Mouse (Mus musculus) adrenal gland, adult 8-10 months (tissue): ENCODE measurements around the gene Pus7. TPM values are rescaled to one million over a fixed set of nuclear protein-coding genes. Genes with fewer than 3 reads are reported as not detected.

Experiments
- DNase-seq: peaks from one replicate; pipeline ENCODE4 v3.0.0; 2022
- total RNA-seq, 4 experiments: library from RNA; stranded (reverse); gene quantifications; 2 replicates each; pipeline ENCODE4 v1.2.4; 2022

Pus7 gene
- total RNA-seq, result 10 to 100 TPM; 18.3 to 24.3 (median 22.8) TPM

- DNase-seq, result peak; percentile 75
Measured at GRCm38 (mm10) chr5:23782931-23783877, at the start of gene Pus7. Gene Pus7, minus strand, starts transcription at chr5:23783711.

GRCm38 (mm10) chr5:23830897-23831752 lies 47.6 kb upstream of the Pus7 start:
- DNase-seq, result no peak

DNA sequence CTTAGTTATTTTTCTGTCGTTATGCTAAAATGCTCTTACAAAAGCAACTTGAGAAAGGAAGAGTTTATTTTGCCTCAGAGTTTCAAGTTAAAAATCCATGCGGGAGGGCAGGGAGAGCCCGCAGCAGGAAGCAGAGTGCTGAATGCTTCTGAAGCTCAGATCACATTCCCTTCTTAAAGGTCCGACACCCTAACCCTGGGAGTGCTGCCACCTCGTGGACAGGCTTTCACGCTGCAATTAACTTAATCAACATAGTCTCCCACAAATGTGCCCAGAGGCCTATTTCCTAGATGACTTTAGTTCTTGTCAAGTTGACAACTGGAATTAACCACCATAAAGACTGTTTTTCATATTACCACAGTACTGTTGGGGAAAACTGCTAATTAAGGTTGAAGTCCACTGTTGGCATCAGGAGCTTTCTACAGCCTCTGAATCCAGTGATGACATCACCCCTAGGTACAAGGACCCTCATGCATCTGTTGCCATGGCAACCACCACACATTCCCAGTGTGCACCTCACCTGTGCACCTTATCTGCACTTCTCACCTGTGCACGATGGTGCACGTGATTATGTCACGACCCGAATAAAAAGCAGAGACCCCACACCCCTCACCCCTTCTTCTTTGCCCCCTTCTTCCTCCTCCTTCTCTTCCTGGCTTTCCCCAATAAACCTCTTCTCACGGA lies 43.0 kb upstream of the Pus7 start:
- no peak for DNase-seq

- no peak for DNase-seq
Measured at GRCm38 (mm10) chr5:23824171-23824733, 40.7 kb upstream of the Pus7 start.

- no peak for DNase-seq
Measured at GRCm38 (mm10) chr5:23822306-23822705, 38.8 kb upstream of the Pus7 start.

DNA sequence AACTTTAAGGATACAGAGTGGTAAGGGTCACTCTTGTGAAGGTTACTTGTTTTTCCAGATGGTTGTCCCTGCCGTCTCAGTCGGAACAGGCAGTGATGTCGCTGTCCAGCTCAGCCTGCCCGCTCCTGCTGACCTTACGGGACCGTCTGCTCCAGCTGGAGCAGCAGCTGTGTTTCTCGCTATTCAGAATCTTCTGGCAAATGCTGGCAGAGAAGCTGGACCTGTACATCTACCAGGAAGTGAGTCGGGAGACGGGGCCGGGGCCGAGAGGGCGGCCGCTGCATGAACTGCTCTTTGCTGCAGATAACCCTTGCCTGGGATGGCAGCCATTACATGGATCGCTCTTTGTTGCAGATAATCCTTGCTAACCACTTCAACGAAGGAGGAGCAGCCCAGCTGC lies 33.2 kb upstream of the Pus7 start:
- no peak for DNase-seq

- DNase-seq, result no peak
Measured at GRCm38 (mm10) chr5:23814841-23815240, 31.3 kb upstream of the Pus7 start.

- DNase-seq, result no peak
Measured at GRCm38 (mm10) chr5:23792726-23793125, 9.2 kb upstream of the Pus7 start.

GRCm38 (mm10) chr5:23789078-23789612 lies 5.6 kb upstream of the Pus7 start:
- no peak for DNase-seq

- no peak for DNase-seq
Measured at GRCm38 (mm10) chr5:23788390-23788830, 4.9 kb upstream of the Pus7 start.

GRCm38 (mm10) chr5:23787536-23788389 lies 4.3 kb upstream of the Pus7 start, which contains the start of gene Rint1:
Gene Rint1, plus strand, starts transcription at chr5:23787711.
- DNase-seq, result peak; percentile 88

DNA sequence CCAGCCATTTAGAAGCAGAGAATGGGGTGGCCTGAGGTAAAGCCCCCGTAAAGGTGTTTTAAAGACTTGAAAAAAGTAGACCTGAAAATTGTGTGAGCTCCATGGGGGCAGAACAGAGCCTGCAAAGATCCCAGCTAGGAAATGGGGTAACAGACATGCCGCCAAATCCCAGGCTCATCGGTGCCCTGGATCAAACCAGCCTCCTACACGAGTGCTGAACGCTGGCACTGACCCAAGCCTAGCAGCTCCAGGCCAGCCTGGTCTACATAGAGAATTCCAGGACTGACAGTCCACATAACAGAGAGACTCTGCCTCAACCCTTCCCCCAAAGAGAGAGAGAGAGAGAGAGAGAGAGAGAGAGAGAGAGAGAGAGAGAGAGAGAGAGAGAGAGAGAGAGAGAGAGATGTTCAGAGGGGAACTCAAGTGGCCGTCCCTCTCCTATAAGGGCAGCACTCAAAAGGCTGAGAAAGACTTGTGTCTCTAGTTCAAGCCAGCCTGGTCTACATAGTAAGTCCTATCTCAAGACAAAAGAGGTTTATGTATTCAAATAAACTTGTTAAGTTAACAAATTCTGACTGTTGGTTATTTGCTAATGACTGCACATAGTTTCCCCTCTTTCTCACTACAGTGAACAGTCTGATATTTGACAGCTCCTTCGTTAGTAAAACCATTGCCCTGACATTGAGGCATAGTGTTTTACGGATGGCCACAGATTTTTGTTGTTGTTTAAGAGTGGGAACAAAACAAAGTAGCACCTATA lies 1.3 kb downstream of the Pus7 start:
- no peak for DNase-seq

DNA sequence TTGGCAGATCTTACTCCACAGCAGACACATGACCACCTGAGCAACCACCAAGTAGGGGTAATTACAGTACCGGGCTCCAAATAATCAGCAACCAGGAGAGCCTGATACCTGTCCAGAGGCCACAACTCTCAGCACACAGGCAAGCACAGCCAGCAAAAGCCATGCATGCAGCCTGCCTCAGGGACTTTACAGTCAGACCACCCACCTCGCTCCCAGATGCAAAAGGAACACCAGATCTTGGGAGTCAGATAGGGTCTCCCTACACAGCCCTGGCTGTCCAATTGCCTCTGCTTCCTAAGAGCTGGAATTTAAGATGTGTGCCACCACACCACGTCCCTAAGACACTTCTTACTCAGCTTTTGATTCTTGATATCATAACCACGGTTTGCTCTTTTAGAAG lies 2.3 kb downstream of the Pus7 start:
- DNase-seq, result no peak

- no peak for DNase-seq
Measured at GRCm38 (mm10) chr5:23780516-23780915, 3.0 kb downstream of the Pus7 start.

GRCm38 (mm10) chr5:23774186-23774585 lies 9.3 kb downstream of the Pus7 start:
- no peak for DNase-seq

GRCm38 (mm10) chr5:23771105-23771504 lies 12.4 kb downstream of the Pus7 start:
- DNase-seq, result no peak

- DNase-seq, result no peak
Measured at GRCm38 (mm10) chr5:23764557-23764956, 19.0 kb downstream of the Pus7 start.

DNA sequence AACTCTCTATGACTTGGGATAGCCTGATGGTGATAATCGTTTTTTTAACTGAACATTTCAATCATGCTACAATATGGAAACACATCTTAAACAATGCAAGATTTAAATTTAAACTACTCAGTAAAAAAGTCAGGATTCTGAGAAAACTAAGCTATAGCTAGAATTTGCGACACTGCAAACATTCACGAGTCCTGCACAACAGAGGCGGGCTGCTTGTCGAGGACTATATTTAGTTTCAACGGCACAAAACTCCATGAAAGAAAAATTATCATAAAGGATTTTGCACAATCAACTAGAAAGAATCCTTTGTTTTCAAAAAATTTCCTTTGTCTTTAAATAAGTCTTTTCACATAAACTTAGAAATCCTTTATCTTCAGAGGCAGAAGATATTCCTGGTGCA lies 21.0 kb downstream of the Pus7 start:
- no peak for DNase-seq

DNA sequence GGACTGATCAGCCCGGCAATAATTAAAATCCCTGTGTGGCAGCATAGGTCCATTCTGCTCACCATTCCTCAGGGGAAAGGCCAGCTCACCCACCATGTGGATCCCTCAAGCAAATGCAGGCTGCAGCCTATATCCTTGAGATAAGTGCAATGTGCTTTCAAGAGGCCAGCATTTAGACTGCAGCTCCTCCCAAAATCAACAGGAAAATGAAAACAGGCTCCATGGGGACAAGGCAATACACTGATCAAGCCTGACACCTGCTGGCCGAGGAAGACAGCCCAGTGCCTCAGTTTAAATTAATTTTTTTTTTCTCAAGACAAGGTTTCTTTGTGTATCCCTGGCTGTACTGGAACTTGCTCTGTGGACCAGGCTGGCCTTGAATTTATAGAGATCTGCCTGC lies 24.9 kb downstream of the Pus7 start:
- no peak for DNase-seq

- no peak for DNase-seq
Measured at GRCm38 (mm10) chr5:23756368-23756767, 27.1 kb downstream of the Pus7 start.
